Mouse (Mus musculus) intestine, embryonic 14.5 days (tissue): ENCODE results near the gene 4931428L18Rik. TPM values are rescaled to one million over a fixed set of nuclear protein-coding genes. Genes with fewer than 3 reads are reported as not detected.
A peak's percentile ranks its signal among the peaks of the same experiment; 100 is the strongest.

Experiments
- ATAC-seq: fragments of 200-750 bp; cut with Nextera tagmentation; replicated peaks from 2 replicates; pipeline ENCODE4 v1.8.0; 2017; ENCODE audit warnings: low read depth, moderate number of reproducible peaks, moderate TSS enrichment, moderate library complexity; ENCODE audit not compliant: low FRiP score, low TSS enrichment
- DNase-seq: peaks from one replicate; pipeline ENCODE4 v3.0.0-alpha.2; 2018; ENCODE audit warnings: low spot score
- H3K27ac ChIP-seq: fragments of 300-500 bp; sonication (generic); 2 replicates; pipeline ENCODE4 v1.5.1; 2014; ENCODE audit warnings: low read depth, mild to moderate bottlenecking, control low read depth
- H3K27me3 ChIP-seq: fragments of 300-500 bp; sonication (generic); replicated peaks from 2 replicates; pipeline ENCODE4 v1.6.1; 2014; ENCODE audit warnings: low read length, control low read depth; ENCODE audit not compliant: control insufficient read depth, insufficient read depth
- H3K36me3 ChIP-seq: fragments of 300-500 bp; sonication (generic); 2 replicates; pipeline ENCODE4 v1.6.1; 2014; ENCODE audit warnings: low read length, control low read depth; ENCODE audit not compliant: control insufficient read depth, insufficient read depth
- H3K4me1 ChIP-seq: fragments of 300-500 bp; sonication (generic); replicated peaks from 2 replicates; pipeline ENCODE4 v1.6.1; 2014; ENCODE audit warnings: low read length, control low read depth, mixed read lengths; ENCODE audit not compliant: control insufficient read depth, insufficient read depth
- H3K4me2 ChIP-seq: fragments of 300-500 bp; sonication (generic); 2 replicates; pipeline ENCODE4 v1.6.1; 2014; ENCODE audit warnings: low read length
- H3K4me3 ChIP-seq: fragments of 300-500 bp; sonication (generic); 2 replicates; pipeline ENCODE4 v1.5.1; 2014; ENCODE audit warnings: low read depth, low read length, control low read depth, mixed read lengths
- H3K9ac ChIP-seq: fragments of 300-500 bp; sonication (generic); 2 replicates; pipeline ENCODE4 v1.6.1; 2014; ENCODE audit warnings: mild to moderate bottlenecking, low read length
- H3K9me3 ChIP-seq: fragments of 300-500 bp; sonication (generic); 2 replicates; pipeline ENCODE4 v1.6.1; 2016; ENCODE audit warnings: low read length, control low read depth; ENCODE audit not compliant: control insufficient read depth
- WGBS: fragments of 180-500 bp; shearing (Covaris S2); extraction: QIAGEN DNeasy Blood & Tissue Kit; methylation state at CpG from one replicate; pipeline ENCODE4 v1.1.7; 2014; 5-methylcytosine and 5-hydroxymethylcytosine counted together
- polyA plus RNA-seq: library from polyadenylated mRNA; unstranded; fragments of >200 nt; fragmentation: Nextera tagmentation; extraction: Ambion mirVana; gene quantifications from 2 replicates; pipeline ENCODE4 v1.2.1, GENCODE M21; 2014

4931428L18Rik gene
- polyA plus RNA-seq, 1 experiment from 2014 or later: not detected

DNA sequence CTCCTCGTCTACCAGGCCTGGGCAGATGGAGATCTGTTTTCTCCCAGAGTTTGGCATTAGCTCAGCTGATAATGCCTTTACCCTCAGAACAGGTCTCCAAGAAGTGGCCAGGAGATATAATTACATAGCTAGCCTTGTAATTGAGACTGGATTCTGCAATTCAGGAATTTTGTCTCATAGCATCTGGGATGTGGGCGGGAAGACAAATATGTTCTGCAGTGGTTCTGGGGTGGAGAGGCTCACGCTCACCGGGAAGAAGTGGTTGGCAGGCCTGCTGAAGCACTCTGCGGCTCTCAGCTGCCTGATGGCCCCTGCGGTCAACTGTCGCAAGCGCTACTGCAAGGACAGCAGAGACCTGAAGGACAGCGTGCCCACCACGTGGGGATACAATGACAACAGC, 18.7 kb downstream of the 4931428L18Rik start:
- no peak overlapping the region for H3K4me3 ChIP-seq
- H3K4me2 ChIP-seq: no peak overlapping the region
- ATAC-seq: no peak
- 89% methylated on average over 10 of the region's 10 CpGs for WGBS
- H3K9me3 ChIP-seq: no peaks in the 10 kb centered on the region
- no peak overlapping the region for H3K27ac ChIP-seq
- no peak for DNase-seq
- no peaks in the 10 kb centered on the region for H3K36me3 ChIP-seq
- no peaks in the 10 kb centered on the region for H3K27me3 ChIP-seq
- no peaks in the 10 kb centered on the region for H3K4me1 ChIP-seq
- H3K9ac ChIP-seq: no peak overlapping the region

DNA sequence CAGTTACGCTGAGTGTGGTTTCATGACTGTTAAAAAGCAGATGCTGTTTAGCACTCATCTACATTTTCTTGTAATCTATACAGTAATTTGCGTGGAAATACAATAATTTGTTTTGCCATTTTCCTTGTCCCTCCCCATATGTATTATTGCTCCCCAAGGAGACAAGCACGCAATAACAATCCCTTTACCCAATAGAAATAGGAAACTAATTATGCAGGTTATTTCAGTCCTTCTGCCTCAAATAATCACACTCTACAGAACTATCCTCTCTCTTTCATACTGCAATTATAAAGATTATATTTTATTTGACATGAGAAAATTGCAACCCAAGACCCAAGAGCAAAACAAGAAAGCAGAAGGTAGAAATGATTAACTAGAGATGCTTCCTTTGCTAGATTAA, 25.5 kb downstream of the 4931428L18Rik start:
- WGBS: 91% methylated on average over 3 of the region's 3 CpGs
- Histone ChIP-seq H3K4me1 (no peaks in the 10 kb centered on the region), H3K9me3 (no peaks in the 10 kb centered on the region), H3K4me2 (no peak overlapping the region), H3K27me3 (no peaks in the 10 kb centered on the region), H3K27ac (no peak overlapping the region), H3K9ac (no peak overlapping the region), H3K4me3 (no peak overlapping the region), H3K36me3 (no peaks in the 10 kb centered on the region)
- DNase-seq: no peak
- ATAC-seq: no peak

DNA sequence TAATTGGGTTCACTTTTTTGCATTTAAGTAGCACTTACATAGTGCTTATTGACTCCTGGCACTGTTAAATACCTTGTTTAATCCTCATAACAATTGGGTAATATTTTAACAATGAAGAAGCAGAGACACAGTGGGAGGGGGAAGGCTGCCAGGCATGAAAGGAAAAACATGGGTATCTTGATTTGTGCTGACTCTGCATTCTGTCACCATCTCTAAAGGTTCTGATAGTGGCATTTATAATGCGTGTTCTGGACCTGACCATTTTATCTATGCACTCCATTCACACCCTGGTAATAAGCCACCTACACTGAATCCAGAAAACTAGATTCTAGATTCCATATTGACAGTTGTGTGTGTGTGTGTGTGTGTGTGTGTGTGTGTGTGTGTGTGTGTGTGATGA, 26.9 kb downstream of the 4931428L18Rik start:
- DNase-seq (no peak), ATAC-seq (no peak)
- Histone ChIP-seq H3K4me3 (no peak overlapping the region), H3K9me3 (no peaks in the 10 kb centered on the region), H3K36me3 (no peaks in the 10 kb centered on the region), H3K4me2 (no peak overlapping the region), H3K9ac (no peak overlapping the region), H3K27ac (no peak overlapping the region), H3K27me3 (no peaks in the 10 kb centered on the region), H3K4me1 (no peaks in the 10 kb centered on the region)
- WGBS: 83% methylated on average over 1 of the region's 1 CpGs

DNA sequence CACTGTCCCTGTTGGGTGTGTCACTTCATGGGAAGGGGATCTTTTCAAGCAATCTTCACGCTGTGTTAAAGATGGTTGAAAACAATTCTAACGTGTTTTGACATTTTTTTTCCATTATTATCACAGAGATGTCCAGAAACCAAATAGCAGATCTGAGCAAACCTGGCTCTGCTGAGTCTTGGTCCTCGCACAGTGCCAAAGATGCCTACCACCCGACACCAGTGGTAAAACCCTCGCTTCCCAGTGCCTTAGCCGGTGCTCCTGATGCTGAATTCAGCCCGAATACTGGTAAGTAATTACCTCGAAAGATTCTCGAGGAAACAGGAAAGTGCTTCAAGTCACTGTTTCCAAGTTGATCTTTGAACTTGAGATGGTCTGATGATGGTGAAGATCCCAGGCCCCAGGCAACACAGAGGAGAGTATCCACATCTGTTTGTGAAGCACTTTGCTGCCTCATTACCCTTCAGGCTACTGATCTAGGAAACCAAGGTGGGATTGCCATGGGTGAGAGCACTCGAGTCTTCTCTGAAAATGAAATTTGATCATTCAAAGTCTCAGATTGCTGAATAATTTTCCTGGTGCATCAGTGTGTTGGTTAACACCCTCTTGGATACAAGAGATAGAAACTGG, 32.1 kb downstream of the 4931428L18Rik start:
- no peak overlapping the region for H3K4me3 ChIP-seq
- no peaks in the 10 kb centered on the region for H3K27me3 ChIP-seq
- ATAC-seq: no peak
- WGBS: 83% methylated on average over 10 of the region's 10 CpGs
- H3K4me2 ChIP-seq: no peak overlapping the region
- H3K9ac ChIP-seq: no peak overlapping the region
- DNase-seq: no peak
- no peaks in the 10 kb centered on the region for H3K9me3 ChIP-seq
- no peaks in the 10 kb centered on the region for H3K4me1 ChIP-seq
- no peaks in the 10 kb centered on the region for H3K36me3 ChIP-seq
- no peak overlapping the region for H3K27ac ChIP-seq

DNA sequence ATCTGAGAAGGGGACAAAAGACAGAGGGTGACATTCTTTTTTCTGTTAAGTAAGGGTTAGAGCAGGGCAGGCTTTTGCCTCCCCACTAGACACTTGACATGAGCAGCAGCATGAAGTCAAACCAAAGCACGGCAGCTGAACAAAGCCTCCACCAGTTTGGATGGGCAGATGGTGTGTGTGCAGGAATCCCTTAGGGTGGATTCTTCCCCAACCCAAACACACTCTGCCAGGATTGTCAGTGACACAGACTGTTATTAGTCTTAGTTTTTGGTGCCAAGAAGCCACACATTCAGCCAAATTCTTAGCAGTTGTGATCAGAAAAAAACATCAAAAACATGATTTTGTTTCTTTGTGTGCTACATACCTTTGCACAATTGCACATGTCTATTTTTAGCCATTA, 44.2 kb downstream of the 4931428L18Rik start:
- DNase-seq (no peak), ATAC-seq (no peak)
- Histone ChIP-seq H3K27ac (no peak overlapping the region), H3K36me3 (no peaks in the 10 kb centered on the region), H3K27me3 (no peaks in the 10 kb centered on the region), H3K4me2 (no peak overlapping the region), H3K4me1 (no peaks in the 10 kb centered on the region), H3K9ac (no peak overlapping the region), H3K4me3 (no peak overlapping the region), H3K9me3 (no peaks in the 10 kb centered on the region)
- WGBS: 57% methylated on average over 1 of the region's 1 CpGs

DNA sequence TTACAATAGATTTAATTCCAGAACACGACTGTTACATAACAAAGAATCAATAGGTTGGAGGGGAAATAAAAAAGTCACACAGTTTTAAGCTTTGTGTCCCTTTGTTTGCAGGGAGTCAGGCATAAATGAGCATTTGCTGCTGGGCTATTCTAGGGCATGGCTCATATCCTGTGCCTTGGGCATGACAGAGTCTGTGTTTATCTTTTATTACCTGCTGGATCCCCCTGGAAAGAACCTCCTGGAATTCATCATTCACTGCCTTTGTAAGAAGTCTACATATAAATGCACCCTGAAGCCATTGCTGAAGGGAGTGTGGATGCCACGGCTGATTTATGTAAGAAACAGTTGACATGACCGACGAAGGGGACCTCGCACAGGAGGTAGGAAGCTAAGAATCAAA, 46.4 kb downstream of the 4931428L18Rik start, which contains the start of gene Lgsn:
Gene Lgsn, plus strand, starts transcription at position 301 of the 400 bp plus-strand sequence.
- no peaks in the 10 kb centered on the region for H3K36me3 ChIP-seq
- no peaks in the 10 kb centered on the region for H3K4me1 ChIP-seq
- H3K9ac ChIP-seq: no peak within 1 kb of the TSS
- H3K4me3 ChIP-seq: no peak within 1 kb of the TSS
- no peak within 1 kb of the TSS for H3K27ac ChIP-seq
- H3K9me3 ChIP-seq: no peaks in the 10 kb centered on the region
- 74% methylated on average over 5 of the region's 5 CpGs for WGBS
- no peak for ATAC-seq
- H3K27me3 ChIP-seq: no peaks in the 10 kb centered on the region
- no peak for DNase-seq
- H3K4me2 ChIP-seq: no peak within 1 kb of the TSS

DNA sequence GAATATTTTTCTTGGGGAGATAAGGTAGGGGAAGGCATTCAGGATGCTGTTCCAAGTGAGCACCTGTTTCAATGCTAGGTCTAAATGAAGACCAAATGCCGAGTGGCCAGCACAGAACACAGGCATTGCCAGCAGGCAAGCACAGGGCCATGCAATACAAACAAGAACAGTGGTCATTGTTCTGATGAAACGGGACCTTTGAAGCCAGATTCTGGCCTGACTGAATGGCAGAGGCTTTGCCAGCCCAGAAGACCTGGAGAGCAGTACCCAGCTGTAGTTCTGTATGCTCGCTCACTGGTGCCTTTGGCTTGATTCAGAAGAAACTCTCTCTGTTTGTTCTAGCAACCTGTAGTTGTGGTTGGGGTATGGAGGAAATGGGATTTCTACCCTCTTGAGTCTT, 47.1 kb downstream of the 4931428L18Rik start:
- no peaks in the 10 kb centered on the region for H3K36me3 ChIP-seq
- 73% methylated on average over 3 of the region's 3 CpGs for WGBS
- ATAC-seq (no peak), DNase-seq (no peak)
- no peaks in the 10 kb centered on the region for H3K4me1 ChIP-seq
- no peak overlapping the region for H3K9ac ChIP-seq
- no peaks in the 10 kb centered on the region for H3K27me3 ChIP-seq
- H3K27ac ChIP-seq: no peak overlapping the region
- H3K9me3 ChIP-seq: no peaks in the 10 kb centered on the region
- no peak overlapping the region for H3K4me2 ChIP-seq
- H3K4me3 ChIP-seq: no peak overlapping the region

DNA sequence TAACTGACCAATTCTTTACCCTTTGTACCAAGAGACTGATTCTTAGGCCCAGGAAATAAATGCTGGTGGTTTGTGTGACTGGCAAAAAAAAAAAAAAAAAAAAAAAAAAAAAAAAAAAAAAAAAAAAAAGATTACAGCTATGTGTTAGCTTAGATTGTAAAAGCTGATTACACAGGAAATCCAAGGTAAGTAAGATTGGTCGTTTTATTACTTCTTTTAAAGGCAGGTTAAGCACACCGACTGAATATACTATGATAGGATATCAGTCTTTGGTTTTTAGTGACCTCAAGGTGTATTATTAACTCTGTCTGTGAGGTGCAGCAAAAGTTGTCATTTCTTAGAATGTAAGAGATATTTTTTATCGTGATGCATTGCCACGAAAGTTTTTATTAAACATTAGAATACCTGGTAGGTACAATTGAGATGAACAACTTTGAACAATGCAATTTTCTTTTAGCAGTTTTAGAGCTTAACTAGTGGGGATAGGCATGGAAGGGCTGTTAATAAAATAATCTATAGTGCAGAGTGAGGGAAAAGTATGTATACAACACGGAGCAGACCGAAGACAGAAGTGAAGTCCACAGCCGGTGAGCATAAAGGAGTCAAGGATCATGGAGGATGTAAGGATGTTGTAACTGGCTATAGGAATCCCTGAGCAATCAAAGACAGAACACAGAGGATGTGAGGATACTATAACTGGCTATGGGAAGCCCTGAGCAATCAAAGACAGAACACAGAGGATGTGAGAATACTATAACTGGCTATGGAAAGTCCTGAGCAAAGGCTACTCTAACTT, 57.0 kb downstream of the 4931428L18Rik start:
- Histone ChIP-seq H3K9ac (no peak overlapping the region), H3K36me3 (no peaks in the 10 kb centered on the region), H3K27ac (no peak overlapping the region), H3K4me1 (no peaks in the 10 kb centered on the region), H3K9me3 (no peaks in the 10 kb centered on the region), H3K4me3 (no peak overlapping the region), H3K4me2 (no peak overlapping the region), H3K27me3 (no peaks in the 10 kb centered on the region)
- no peak for DNase-seq
- WGBS: 65% methylated on average over 7 of the region's 7 CpGs
- peak; percentile 78; the same call in 1 of the 2 replicates for ATAC-seq
